Mouse (Mus musculus): ENCODE results near the gene Clta. TPM values are rescaled to one million over a fixed set of nuclear protein-coding genes. Genes with fewer than 3 reads are reported as not detected.

Gene Clta
- total and polyA plus RNA-seq, 3 experiments = 301 to 454 (median 450) TPM

DNA sequence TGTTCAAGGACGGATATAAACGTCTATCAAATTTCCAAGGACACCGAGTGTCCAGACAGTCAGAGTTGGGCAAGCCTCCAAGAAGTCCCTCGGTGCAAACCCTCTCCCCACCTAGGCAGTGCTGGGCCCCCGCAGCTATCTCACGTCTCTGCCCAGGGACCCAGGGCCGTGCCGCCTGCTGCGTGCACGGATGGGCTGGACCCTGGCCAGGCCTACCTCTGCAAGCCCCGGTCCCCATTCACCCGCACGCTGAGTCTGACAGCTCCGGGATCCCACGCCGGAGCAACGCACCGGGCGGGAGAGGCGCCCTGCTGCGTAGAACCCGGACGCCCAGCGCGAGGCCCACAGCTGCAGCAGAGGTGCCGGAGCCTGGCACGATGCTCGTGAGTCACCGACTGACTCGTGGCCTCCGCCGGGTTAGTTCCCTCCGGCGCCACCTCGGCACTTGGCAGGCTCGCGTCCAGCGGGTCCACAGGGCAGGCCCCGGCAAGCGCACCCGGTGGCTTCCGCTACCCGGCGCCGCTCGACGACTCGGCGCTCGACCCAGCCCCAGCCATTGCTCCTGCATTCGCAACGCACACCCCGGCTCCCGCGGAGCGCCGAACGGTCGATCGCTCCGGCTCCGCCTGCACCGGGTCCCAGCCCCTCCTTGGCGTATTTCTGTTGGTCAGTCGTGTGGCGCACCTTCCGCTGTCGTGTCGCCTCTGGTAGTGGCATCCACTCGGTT, 68.1 kb downstream of the Clta start:
- DNase-seq (ENCODE audit: extremely low read depth) = peak; percentile 84
- no peaks in the 10 kb centered on the region for H3K9me3 ChIP-seq (replicated peaks; ENCODE audit: low read length)
- in situ Hi-C loops (cut with MboI; ENCODE audit: low pct_ligation_motif_present, low pct_unique_long_range_greater_than_20kb, low sequenced_read_pairs) (loop anchor here (5.0 to 10.0 kb wide), 2 partner anchors 35 to 92 kb away; no protein-coding TSS in a partner anchor), dilution Hi-C loops (cut with MboI; ENCODE audit: extremely low pct_ligation_motif_present, extremely low pct_unique_long_range_greater_than_20kb, low sequenced_read_pairs) (no loop called here)
- peaks cover 17% of the 10 kb centered on the region for H3K79me2 ChIP-seq (replicated peaks; ENCODE audit: control insufficient read depth, extremely low read depth, insufficient read depth, poor library complexity, severe bottlenecking)
- peak overlapping the region; percentile 74 for H3K4me2 ChIP-seq (ENCODE audit: insufficient read depth, low read depth, poor library complexity, severe bottlenecking)
- peaks cover 5 to 38% of the 10 kb centered on the region in 2 experiments for H3K4me1 ChIP-seq (ENCODE audit: control insufficient read depth in 1 of 2, insufficient read depth in 2 of 2)
- no peaks in the 10 kb centered on the region for H3K27me3 ChIP-seq (replicated peaks)
- TF ChIP-seq CTCF (conservative IDR thresholded peaks at IDR 0.05 in 1 of 2, IDR thresholded peaks at IDR 0.05 in 1 of 2; ENCODE audit: low read depth in 2 of 2, low read length in 2 of 2) (no peak), JUND (conservative IDR thresholded peaks at IDR 0.05; ENCODE audit: low read depth, low read length) (no peak), SIN3A (IDR thresholded peaks at IDR 0.05; ENCODE audit: low read length) (peak; percentile 94), CHD1 (IDR thresholded peaks at IDR 0.05; ENCODE audit: low read depth, low read length) (no peak), CHD2 (IDR thresholded peaks at IDR 0.05; ENCODE audit: low read length) (no peak), POLR2AphosphoS2 (IDR thresholded peaks at IDR 0.05; ENCODE audit: low read depth, low read length) (no peak), ZNF384 (IDR thresholded peaks at IDR 0.05; ENCODE audit: low read depth, low read length) (peak; percentile 19; the same call in 1 of the 2 replicates), NELFE (IDR thresholded peaks at IDR 0.05; ENCODE audit: low read depth, low read length) (peak; percentile 68; the same call in 1 of the 2 replicates), PAX5 (IDR thresholded peaks at IDR 0.05; ENCODE audit: low read length) (no peak), USF1 (IDR thresholded peaks at IDR 0.05; ENCODE audit: low read depth, low read length) (no peak), RAD21 (IDR thresholded peaks at IDR 0.05; ENCODE audit: low read depth, low read length) (no peak), JUN (IDR thresholded peaks at IDR 0.05; ENCODE audit: insufficient read depth, low read depth, low read length) (no peak), ETS1 (conservative IDR thresholded peaks at IDR 0.05; ENCODE audit: low read depth, low read length) (no peak), TBP (conservative IDR thresholded peaks at IDR 0.05; ENCODE audit: low read depth, low read length) (0 out of 2 replicates have a peak, but pooled peaks have one; percentile 60), MYC (IDR thresholded peaks at IDR 0.05; ENCODE audit: low read depth, low read length) (no peak), BHLHE40 (IDR thresholded peaks at IDR 0.05; ENCODE audit: low read depth, low read length) (peak; percentile 41; the same call in 1 of the 2 replicates), USF2 (conservative IDR thresholded peaks at IDR 0.05; ENCODE audit: low read depth, low read length) (no peak), EP300 (IDR thresholded peaks at IDR 0.05; ENCODE audit: low read length) (no peak), MAFK (IDR thresholded peaks at IDR 0.05; ENCODE audit: insufficient replicate concordance, low read length) (no peak), TCF12 (IDR thresholded peaks at IDR 0.05; ENCODE audit: low read depth, low read length) (peak; percentile 80; the same call in 1 of the 2 replicates), MEF2A (IDR thresholded peaks at IDR 0.05; ENCODE audit: borderline replicate concordance, low read depth, low read length) (peak; percentile 72; the same call in 1 of the 2 replicates), MAX (IDR thresholded peaks at IDR 0.05; ENCODE audit: low read length) (peak; percentile 85; the same call in 1 of the 2 replicates), E2F4 (IDR thresholded peaks at IDR 0.05; ENCODE audit: insufficient replicate concordance, low read depth, low read length) (no peak), NRF1 (IDR thresholded peaks at IDR 0.05; ENCODE audit: low read depth, low read length) (peak; percentile 51; the same call in 1 of the 2 replicates), KAT2A (IDR thresholded peaks at IDR 0.05; ENCODE audit: insufficient replicate concordance, low read length) (peak; percentile 40; the same call in 1 of the 2 replicates), SMC3 (IDR thresholded peaks at IDR 0.05; ENCODE audit: low read depth, low read length) (no peak), UBTF (IDR thresholded peaks at IDR 0.05; ENCODE audit: low read depth, low read length) (peak; percentile 79), ZC3H11A (IDR thresholded peaks at IDR 0.05; ENCODE audit: low read depth, low read length) (no peak), POLR2A (IDR thresholded peaks at IDR 0.05; ENCODE audit: low read depth, low read length) (peak; percentile 83), HCFC1 (IDR thresholded peaks at IDR 0.05; ENCODE audit: low read depth, low read length) (peak; percentile 87), MXI1 (IDR thresholded peaks at IDR 0.05; ENCODE audit: low read depth, low read length) (peak; percentile 94), RCOR1 (conservative IDR thresholded peaks at IDR 0.05; ENCODE audit: low read depth, low read length) (0 out of 2 replicates have a peak, but pooled peaks have one; percentile 29), ZKSCAN1 (IDR thresholded peaks at IDR 0.05; ENCODE audit: borderline replicate concordance, low read depth, low read length) (no peak), IRF4 (IDR thresholded peaks at IDR 0.05; ENCODE audit: low read depth, low read length) (peak; percentile 70), GABPA (IDR thresholded peaks at IDR 0.05; ENCODE audit: insufficient replicate concordance, low read depth, low read length) (no peak), MAZ (IDR thresholded peaks at IDR 0.05; ENCODE audit: low read depth, low read length) (peak; percentile 80; the same call in 1 of the 2 replicates), ELF1 (IDR thresholded peaks at IDR 0.05; ENCODE audit: low read depth, low read length) (peak; percentile 93), ZMIZ1 (IDR thresholded peaks at IDR 0.05; ENCODE audit: low read depth, low read length) (peak; percentile 71)
- no peaks in the 10 kb centered on the region for H3K36me3 ChIP-seq (replicated peaks in 1 of 2; ENCODE audit: control insufficient read depth in 1 of 2, insufficient read depth in 1 of 2, low read length in 1 of 2)
- peak overlapping the region; percentile 83 for H3K9ac ChIP-seq (ENCODE audit: insufficient read depth, low read depth)
- H3K4me3 ChIP-seq (replicated peaks in 1 of 3; ENCODE audit: low read depth in 2 of 3, low read length in 2 of 3, poor library complexity in 1 of 3) = peak overlapping the region; percentile 73 to 99 (median 87)
- peak overlapping the region; percentile 62 for H3K27ac ChIP-seq (ENCODE audit: insufficient read depth, low read depth)

All from CH12.LX (cell line).